Mouse (Mus musculus) cerebellum, postnatal 14 days (tissue): ENCODE results near the gene Them5.

Experiments used
- DNase-seq, 2 experiments: peaks; one replicate each; pipeline ENCODE4 v3.0.0; 2021; ENCODE audit warnings: mixed read lengths in 2 of 2

The Them5 gene

GRCm38 (mm10) chr3:94372641-94373040, 30.7 kb downstream of the Them5 start, which contains the start of gene Rorc:
Rorc (plus strand) TSS chr3:94372794.
- DNase-seq = peak; percentile 52 to 65

GRCm38 (mm10) chr3:94373090-94373489, 31.2 kb downstream of the Them5 start:
- DNase-seq = peak in 1 of 2 experiments; percentile 42

GRCm38 (mm10) chr3:94373597-94374011, 31.7 kb downstream of the Them5 start:
- peak; percentile 79 to 84 for DNase-seq

GRCm38 (mm10) chr3:94374636-94375035, 32.7 kb downstream of the Them5 start:
- DNase-seq = peak in 1 of 2 experiments; percentile 38

GRCm38 (mm10) chr3:94375146-94375545, 33.2 kb downstream of the Them5 start:
- DNase-seq = peak; percentile 39 to 45

- DNase-seq = no peak
These were observed 34.0 kb downstream of the Them5 start for GRCm38 (mm10) chr3:94375861-94376260.

- no peak for DNase-seq
These were observed 35.4 kb downstream of the Them5 start for GRCm38 (mm10) chr3:94377028-94377923.

GRCm38 (mm10) chr3:94379831-94380510, 38.1 kb downstream of the Them5 start:
- DNase-seq = no peak

- no peak for DNase-seq
These were observed 40.4 kb downstream of the Them5 start for GRCm38 (mm10) chr3:94382308-94382707.

- DNase-seq = no peak
These were observed 41.6 kb downstream of the Them5 start for GRCm38 (mm10) chr3:94383476-94383875.

GRCm38 (mm10) chr3:94386671-94387070, 44.8 kb downstream of the Them5 start:
- DNase-seq = no peak

- no peak for DNase-seq
These were observed 45.5 kb downstream of the Them5 start for GRCm38 (mm10) chr3:94387391-94387790.

GRCm38 (mm10) chr3:94388047-94388446, 46.1 kb downstream of the Them5 start:
- DNase-seq = no peak

- DNase-seq = no peak
These were observed 47.5 kb downstream of the Them5 start for GRCm38 (mm10) chr3:94389420-94389819.

GRCm38 (mm10) chr3:94391001-94391400, 49.1 kb downstream of the Them5 start:
- DNase-seq = peak; percentile 74 to 83

GRCm38 (mm10) chr3:94392128-94392527, 50.2 kb downstream of the Them5 start:
- DNase-seq = no peak

- DNase-seq = no peak
These were observed 51.1 kb downstream of the Them5 start for GRCm38 (mm10) chr3:94393049-94393448.

GRCm38 (mm10) chr3:94396336-94396735, 54.4 kb downstream of the Them5 start:
- DNase-seq = no peak

- no peak for DNase-seq
These were observed 55.0 kb downstream of the Them5 start for GRCm38 (mm10) chr3:94396851-94397250.
